Mouse (Mus musculus) hindbrain, embryonic 14.5 days (tissue): ENCODE measurements around the gene Dbp. TPM values are rescaled to one million over a fixed set of nuclear protein-coding genes. Genes with fewer than 3 reads are reported as not detected.

Experiments used
- ATAC-seq: fragments of 200-750 bp; cut with Nextera tagmentation; 2 replicates; pipeline ENCODE4 v1.8.0; 2017; ENCODE audit warnings: moderate number of reproducible peaks, mild to moderate bottlenecking, moderate TSS enrichment, moderate library complexity; ENCODE audit not compliant: low FRiP score
- DNase-seq: peaks from one replicate; pipeline ENCODE4 v3.0.0-alpha.2; 2015; ENCODE audit warnings: low spot score
- H3K27ac ChIP-seq: fragments of 300-500 bp; sonication (generic); 2 replicates; pipeline ENCODE4 v1.5.1; 2014; ENCODE audit warnings: mild to moderate bottlenecking, moderate library complexity
- H3K27me3 ChIP-seq: fragments of 300-500 bp; sonication (generic); 2 replicates; pipeline ENCODE4 v1.6.1; 2014; ENCODE audit warnings: mild to moderate bottlenecking, low read length, mixed read lengths; ENCODE audit not compliant: control insufficient read depth, insufficient read depth
- H3K36me3 ChIP-seq: fragments of 300-500 bp; sonication (generic); replicated peaks from 2 replicates; pipeline ENCODE4 v1.6.1; 2014; ENCODE audit not compliant: control insufficient read depth, insufficient read depth
- H3K4me1 ChIP-seq: fragments of 300-500 bp; sonication (generic); replicated peaks from 2 replicates; pipeline ENCODE4 v1.6.1; 2014; ENCODE audit warnings: antibody characterized with exemption, low read length, mixed read lengths; ENCODE audit not compliant: control insufficient read depth, insufficient read depth
- H3K4me2 ChIP-seq: fragments of 300-500 bp; sonication (generic); replicated peaks from 2 replicates; pipeline ENCODE4 v1.6.1; 2014; ENCODE audit warnings: mild to moderate bottlenecking, moderate library complexity
- H3K4me3 ChIP-seq: fragments of 300-500 bp; sonication (generic); replicated peaks from 2 replicates; pipeline ENCODE4 v1.5.1; 2014; ENCODE audit warnings: mild to moderate bottlenecking, low read length
- H3K9ac ChIP-seq: fragments of 300-500 bp; sonication (generic); 2 replicates; pipeline ENCODE4 v1.6.1; 2014
- H3K9me3 ChIP-seq: fragments of 300-500 bp; sonication (generic); 2 replicates; pipeline ENCODE4 v1.6.1; 2016; ENCODE audit warnings: low read length; ENCODE audit not compliant: control insufficient read depth
- WGBS: fragments of 180-500 bp; shearing (Covaris S2); extraction: QIAGEN DNeasy Blood & Tissue Kit; methylation state at CpG from one replicate; pipeline ENCODE4 v1.1.7; 2014; 5-methylcytosine and 5-hydroxymethylcytosine counted together
- polyA plus RNA-seq: library from polyadenylated mRNA; unstranded; fragments of >200 nt; fragmentation: Nextera tagmentation; extraction: Ambion mirVana; gene quantifications from 2 replicates; pipeline ENCODE4 v1.2.1, GENCODE M21; 2014

Gene Dbp
- polyA plus RNA-seq, 1 experiment from 2014 or later: 3.9 TPM

- no peak for DNase-seq
- Histone ChIP-seq H3K27me3 (no peaks in the 10 kb centered on the region), H3K27ac (no peak within 1 kb of the TSS), H3K9ac (no peak within 1 kb of the TSS), H3K4me3 (no peak within 1 kb of the TSS), H3K9me3 (no peaks in the 10 kb centered on the region), H3K36me3 (peaks cover 65% of the 10 kb centered on the region), H3K4me2 (no peak within 1 kb of the TSS), H3K4me1 (peaks cover 28% of the 10 kb centered on the region)
- ATAC-seq: no peak
- WGBS: 84% methylated on average over 14 of the region's 14 CpGs
Measured at GRCm38 (mm10) chr7:45720413-45721233, 15.7 kb downstream of the Dbp start, which contains the start of gene Fam83e. Gene Fam83e (plus strand): TSS chr7:45721212.

DNA sequence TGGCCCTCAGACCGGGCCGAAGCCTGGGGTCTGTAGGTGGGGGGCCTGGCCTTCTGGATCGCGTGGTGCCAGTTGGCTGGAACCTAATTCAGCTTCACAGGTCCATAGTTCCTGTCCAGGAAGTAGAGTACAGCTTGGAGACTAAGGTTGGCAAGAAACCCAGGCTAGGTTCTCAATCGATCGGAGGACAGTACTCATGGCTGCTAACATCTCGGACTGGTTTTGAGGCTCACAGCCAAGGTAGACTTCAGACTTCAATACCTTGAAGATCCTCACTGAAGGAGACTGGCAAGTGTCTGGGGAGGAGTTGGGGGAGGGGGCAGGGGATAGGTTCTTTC is 16.3 kb downstream of the Dbp start:
- DNase-seq (no peak), ATAC-seq (no peak)
- no peak overlapping the region for H3K4me2 ChIP-seq
- no peaks in the 10 kb centered on the region for H3K27me3 ChIP-seq
- 84% methylated on average over 7 of the region's 7 CpGs for WGBS
- H3K4me3 ChIP-seq: no peak overlapping the region
- H3K9me3 ChIP-seq: no peaks in the 10 kb centered on the region
- no peak overlapping the region for H3K27ac ChIP-seq
- H3K4me1 ChIP-seq: peaks cover 22% of the 10 kb centered on the region
- H3K36me3 ChIP-seq: peaks cover 71% of the 10 kb centered on the region
- no peak overlapping the region for H3K9ac ChIP-seq

- Histone ChIP-seq H3K4me3 (no peak overlapping the region), H3K27ac (no peak overlapping the region), H3K4me2 (no peak overlapping the region), H3K9me3 (no peaks in the 10 kb centered on the region), H3K4me1 (peaks cover 16% of the 10 kb centered on the region), H3K36me3 (peaks cover 77% of the 10 kb centered on the region), H3K27me3 (no peaks in the 10 kb centered on the region), H3K9ac (no peak overlapping the region)
- DNase-seq: no peak
- WGBS: 60% methylated on average over 13 of the region's 13 CpGs
- no peak for ATAC-seq
Measured at GRCm38 (mm10) chr7:45721642-45722347, 16.9 kb downstream of the Dbp start.

- ATAC-seq (no peak), DNase-seq (no peak)
- 82% methylated on average over 13 of the region's 13 CpGs for WGBS
- no peak overlapping the region for H3K4me3 ChIP-seq
- no peak overlapping the region for H3K9ac ChIP-seq
- peaks cover 11% of the 10 kb centered on the region for H3K4me1 ChIP-seq
- H3K27ac ChIP-seq: no peak overlapping the region
- H3K27me3 ChIP-seq: no peaks in the 10 kb centered on the region
- H3K36me3 ChIP-seq: peaks cover 82% of the 10 kb centered on the region
- H3K9me3 ChIP-seq: no peaks in the 10 kb centered on the region
- H3K4me2 ChIP-seq: no peak overlapping the region
Measured at GRCm38 (mm10) chr7:45722348-45722713, 17.4 kb downstream of the Dbp start.

GRCm38 (mm10) chr7:45723301-45723700 is 18.4 kb downstream of the Dbp start:
- Histone ChIP-seq H3K4me2 (no peak overlapping the region), H3K4me3 (no peak overlapping the region), H3K9ac (no peak overlapping the region), H3K27me3 (no peaks in the 10 kb centered on the region), H3K36me3 (peaks cover 85% of the 10 kb centered on the region), H3K4me1 (peaks cover 11% of the 10 kb centered on the region), H3K9me3 (no peaks in the 10 kb centered on the region), H3K27ac (no peak overlapping the region)
- WGBS: 88% methylated on average over 4 of the region's 4 CpGs
- ATAC-seq (no peak), DNase-seq (no peak)

DNA sequence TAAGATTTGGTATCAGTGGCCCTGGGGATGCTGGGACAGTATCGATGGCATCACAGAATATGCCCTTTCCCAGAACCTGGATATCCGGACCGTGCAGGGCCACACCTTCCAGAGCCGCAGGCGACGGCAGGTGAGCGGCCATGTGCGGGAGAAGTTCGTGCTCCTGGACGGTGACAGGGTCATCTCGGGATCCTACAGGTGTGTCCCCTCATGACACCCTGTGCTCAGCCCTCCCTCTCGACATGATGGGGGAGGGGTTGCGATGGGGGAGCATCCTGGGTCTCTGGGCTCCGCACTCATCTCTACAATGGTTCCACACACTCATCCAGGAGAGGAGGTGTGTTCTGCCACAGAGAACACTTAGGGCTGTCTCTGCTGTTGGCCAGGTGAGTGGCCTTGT is 18.9 kb downstream of the Dbp start:
- Histone ChIP-seq H3K27me3 (no peaks in the 10 kb centered on the region), H3K4me3 (no peak overlapping the region), H3K4me2 (no peak overlapping the region), H3K36me3 (peaks cover 85% of the 10 kb centered on the region), H3K9me3 (no peaks in the 10 kb centered on the region), H3K9ac (no peak overlapping the region), H3K27ac (no peak overlapping the region), H3K4me1 (peaks cover 8% of the 10 kb centered on the region)
- DNase-seq (no peak), ATAC-seq (no peak)
- WGBS: 95% methylated on average over 14 of the region's 14 CpGs

DNA sequence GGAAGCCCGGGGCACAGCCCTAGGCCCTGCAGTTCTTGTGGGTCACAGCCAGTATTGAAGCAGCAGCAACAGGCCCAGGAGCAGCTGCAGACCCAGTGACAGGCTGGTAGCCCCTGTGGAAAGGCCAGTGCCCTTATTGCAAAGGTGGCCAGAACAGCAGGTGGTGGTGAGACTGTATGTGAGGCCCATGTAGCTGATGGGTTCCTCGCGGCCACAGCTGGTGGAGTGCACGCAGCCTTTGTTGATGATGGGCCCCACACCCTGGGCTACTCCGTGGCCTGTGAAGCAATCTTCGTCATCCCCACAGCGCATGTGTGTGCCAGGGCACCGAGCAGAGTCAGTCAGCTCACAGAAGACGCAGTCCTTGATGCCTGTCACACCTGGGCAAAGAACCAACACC is 20.3 kb downstream of the Dbp start:
- peaks cover 73% of the 10 kb centered on the region for H3K36me3 ChIP-seq
- H3K4me1 ChIP-seq: no peaks in the 10 kb centered on the region
- ATAC-seq (no peak), DNase-seq (no peak)
- no peak overlapping the region for H3K4me3 ChIP-seq
- no peak overlapping the region for H3K27ac ChIP-seq
- 95% methylated on average over 9 of the region's 9 CpGs for WGBS
- H3K27me3 ChIP-seq: no peaks in the 10 kb centered on the region
- H3K9me3 ChIP-seq: no peaks in the 10 kb centered on the region
- no peak overlapping the region for H3K4me2 ChIP-seq
- H3K9ac ChIP-seq: no peak overlapping the region

GRCm38 (mm10) chr7:45725713-45726112 is 20.8 kb downstream of the Dbp start, which contains the start of gene Spaca4:
Gene Spaca4 (minus strand): TSS chr7:45725813.
- no peaks in the 10 kb centered on the region for H3K9me3 ChIP-seq
- H3K27ac ChIP-seq: no peak within 1 kb of the TSS
- no peak within 1 kb of the TSS for H3K4me2 ChIP-seq
- no peak for DNase-seq
- peaks cover 67% of the 10 kb centered on the region for H3K36me3 ChIP-seq
- no peak within 1 kb of the TSS for H3K9ac ChIP-seq
- WGBS: 92% methylated on average over 11 of the region's 11 CpGs
- H3K4me3 ChIP-seq: no peak within 1 kb of the TSS
- H3K27me3 ChIP-seq: no peaks in the 10 kb centered on the region
- no peaks in the 10 kb centered on the region for H3K4me1 ChIP-seq
- ATAC-seq: no peak

DNA sequence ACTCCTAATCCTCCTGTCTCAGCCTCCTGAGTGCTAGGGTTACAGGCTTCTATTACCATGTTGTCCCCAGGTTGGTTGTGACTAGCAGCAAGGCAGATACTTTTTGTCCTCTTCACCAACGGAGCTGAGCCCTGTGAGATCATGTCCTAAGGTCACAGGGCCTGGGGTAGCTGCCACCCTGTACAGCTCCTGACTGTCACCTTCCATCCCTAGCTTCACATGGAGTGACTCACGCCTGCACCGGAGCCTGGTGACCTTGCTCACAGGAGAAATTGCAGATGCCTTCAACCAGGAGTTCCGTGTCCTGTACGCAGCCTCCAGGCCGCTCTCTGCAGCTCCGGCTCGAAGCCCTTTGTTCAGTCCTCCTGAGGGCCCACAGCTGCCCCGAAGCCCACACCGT is 21.5 kb downstream of the Dbp start:
- 95% methylated on average over 10 of the region's 10 CpGs for WGBS
- ATAC-seq: no peak
- Histone ChIP-seq H3K4me1 (no peaks in the 10 kb centered on the region), H3K27ac (no peak overlapping the region), H3K9me3 (no peaks in the 10 kb centered on the region), H3K36me3 (peaks cover 60% of the 10 kb centered on the region), H3K27me3 (no peaks in the 10 kb centered on the region), H3K4me2 (no peak overlapping the region), H3K4me3 (no peak overlapping the region), H3K9ac (no peak overlapping the region)
- no peak for DNase-seq
